Mouse (Mus musculus): ENCODE measurements around the gene Sec14l3. TPM values are rescaled to one million over a fixed set of nuclear protein-coding genes. Genes with fewer than 3 reads are reported as not detected.

Sec14l3 gene
- total RNA-seq, 2 experiments from 2014 or later = 2.3 to 3.6 TPM

GRCm38 (mm10) chr11:4047766-4048165 is 16.9 kb upstream of the Sec14l3 start:
- intact Hi-C loops (cut with DNase I) = no loop called here
- DNase-seq (ENCODE audit: extremely low spot score in 1 of 2, low spot score in 2 of 2) = no peak

GRCm38 (mm10) chr11:4048438-4048837 is 16.2 kb upstream of the Sec14l3 start:
- intact Hi-C loops (cut with DNase I) = no loop called here
- DNase-seq (ENCODE audit: extremely low spot score in 1 of 2, low spot score in 2 of 2) = peak in 1 of 2 experiments; percentile 13

- intact Hi-C loops (cut with DNase I) = no loop called here
- DNase-seq (ENCODE audit: extremely low spot score in 1 of 2, low spot score in 2 of 2) = peak; percentile 36 to 62
These were observed 11.1 kb upstream of the Sec14l3 start for GRCm38 (mm10) chr11:4053586-4053985.

- intact Hi-C loops (cut with DNase I) = no loop called here
- DNase-seq (ENCODE audit: extremely low spot score in 1 of 2, low spot score in 2 of 2) = no peak
These were observed 3.6 kb upstream of the Sec14l3 start for GRCm38 (mm10) chr11:4060866-4061575.

- DNase-seq (ENCODE audit: extremely low spot score in 1 of 2, low spot score in 2 of 2) = no peak
- intact Hi-C loops (cut with DNase I) = no loop called here
These were observed 2.1 kb upstream of the Sec14l3 start for GRCm38 (mm10) chr11:4062523-4062922.

- no peak for DNase-seq (ENCODE audit: extremely low spot score in 1 of 2, low spot score in 2 of 2)
- intact Hi-C loops (cut with DNase I) = no loop called here
These were observed 1.7 kb upstream of the Sec14l3 start for GRCm38 (mm10) chr11:4062981-4063380.

- peak in 1 of 2 experiments; percentile 35 for DNase-seq (ENCODE audit: extremely low spot score in 1 of 2, low spot score in 2 of 2)
- intact Hi-C loops (cut with DNase I) = no loop called here
These were observed 5.0 kb downstream of the Sec14l3 start for GRCm38 (mm10) chr11:4069664-4070063.

GRCm38 (mm10) chr11:4076633-4077032 is 12.0 kb downstream of the Sec14l3 start:
- no peak for DNase-seq (ENCODE audit: extremely low spot score in 1 of 2, low spot score in 2 of 2)
- intact Hi-C loops (cut with DNase I) = no loop called here

GRCm38 (mm10) chr11:4078267-4078933 is 13.8 kb downstream of the Sec14l3 start:
- DNase-seq (ENCODE audit: extremely low spot score in 1 of 2, low spot score in 2 of 2) = no peak

GRCm38 (mm10) chr11:4080219-4080618 is 15.6 kb downstream of the Sec14l3 start:
- peak in 1 of 2 experiments; percentile 59 for DNase-seq (ENCODE audit: extremely low spot score in 1 of 2, low spot score in 2 of 2)
- intact Hi-C loops (cut with DNase I) = no loop called here

More at GRCm38 (mm10) chr11:4078267-4078933, 13.8 kb downstream of the Sec14l3 start:
- intact Hi-C loops (cut with DNase I) = no loop called here

- intact Hi-C loops (cut with DNase I) = loop anchor here (2.0 kb wide), 1 partner anchor 83 kb away; no protein-coding TSS in a partner anchor
- DNase-seq (ENCODE audit: extremely low spot score in 1 of 2, low spot score in 2 of 2) = peak; percentile 64 to 82
These were observed 18.9 kb downstream of the Sec14l3 start for GRCm38 (mm10) chr11:4083316-4084078.

GRCm38 (mm10) chr11:4086246-4086645 is 21.6 kb downstream of the Sec14l3 start:
- intact Hi-C loops (cut with DNase I) = no loop called here
- DNase-seq (ENCODE audit: extremely low spot score in 1 of 2, low spot score in 2 of 2) = no peak

GRCm38 (mm10) chr11:4087267-4087666 is 22.6 kb downstream of the Sec14l3 start:
- intact Hi-C loops (cut with DNase I) = no loop called here
- no peak for DNase-seq (ENCODE audit: extremely low spot score in 1 of 2, low spot score in 2 of 2)

- no peak for DNase-seq (ENCODE audit: extremely low spot score in 1 of 2, low spot score in 2 of 2)
- intact Hi-C loops (cut with DNase I) = no loop called here
These were observed 29.1 kb downstream of the Sec14l3 start for GRCm38 (mm10) chr11:4093459-4094377.

GRCm38 (mm10) chr11:4094378-4095170 is 29.9 kb downstream of the Sec14l3 start:
- peak in 1 of 2 experiments; percentile 81 for DNase-seq (ENCODE audit: extremely low spot score in 1 of 2, low spot score in 2 of 2)
- intact Hi-C loops (cut with DNase I) = no loop called here

- DNase-seq (ENCODE audit: extremely low spot score in 1 of 2, low spot score in 2 of 2) = peak in 1 of 2 experiments; percentile 62
- intact Hi-C loops (cut with DNase I) = no loop called here
These were observed 30.8 kb downstream of the Sec14l3 start, which contains the start of gene Mtfp1 for GRCm38 (mm10) chr11:4095171-4096053. Mtfp1 (minus strand) TSS chr11:4095445.

Data from left cerebral cortex, postnatal 10 days (tissue).